Mouse (Mus musculus): Measurements from ENCODE around the gene Dck.

GRCm38 (mm10) chr5:88768201-88768600 is 3.4 kb downstream of the Dck start:
- TF ChIP-seq MAX (IDR thresholded peaks at IDR 0.05; ENCODE audit: low read depth) (no peak), USF1 (IDR thresholded peaks at IDR 0.05; ENCODE audit: low read depth) (no peak)
